Mouse (Mus musculus) embryonic facial prominence, embryonic 12.5 days (tissue): ENCODE measurements around the gene P2rx7. TPM values are rescaled to one million over a fixed set of nuclear protein-coding genes. Genes with fewer than 3 reads are reported as not detected.

ENCODE experiments used
- ATAC-seq: fragments of 200-750 bp; cut with Nextera tagmentation; 2 replicates; pipeline ENCODE4 v1.8.0; 2017; ENCODE audit not compliant: insufficient number of reproducible peaks, insufficient read depth, low FRiP score, low TSS enrichment
- H3K27ac ChIP-seq: fragments of 300-500 bp; sonication (generic); 2 replicates; pipeline ENCODE4 v1.5.1; 2016; ENCODE audit warnings: mild to moderate bottlenecking
- H3K27me3 ChIP-seq: fragments of 300-500 bp; sonication (generic); 2 replicates; pipeline ENCODE4 v1.6.1; 2016; ENCODE audit warnings: mild to moderate bottlenecking, moderate library complexity
- H3K36me3 ChIP-seq: fragments of 300-500 bp; sonication (generic); 2 replicates; pipeline ENCODE4 v1.6.1; 2016; ENCODE audit warnings: mild to moderate bottlenecking
- H3K4me1 ChIP-seq: fragments of 300-500 bp; sonication (generic); 2 replicates; pipeline ENCODE4 v1.6.1; 2016
- H3K4me2 ChIP-seq: fragments of 300-500 bp; sonication (generic); replicated peaks from 2 replicates; pipeline ENCODE4 v1.6.1; 2016; ENCODE audit warnings: mild to moderate bottlenecking, moderate library complexity
- H3K4me3 ChIP-seq: fragments of 300-500 bp; sonication (generic); 2 replicates; pipeline ENCODE4 v1.5.1; 2016; ENCODE audit warnings: mild to moderate bottlenecking
- H3K9ac ChIP-seq: fragments of 300-500 bp; sonication (generic); 2 replicates; pipeline ENCODE4 v1.6.1; 2016; ENCODE audit warnings: mild to moderate bottlenecking, moderate library complexity
- H3K9me3 ChIP-seq: fragments of 300-500 bp; sonication (generic); 2 replicates; pipeline ENCODE4 v1.6.1; 2016; ENCODE audit warnings: mild to moderate bottlenecking, moderate library complexity
- WGBS: fragments of 180-500 bp; shearing (Covaris S2); methylation state at CpG from one replicate; pipeline ENCODE4 v1.1.7; 2016; 5-methylcytosine and 5-hydroxymethylcytosine counted together
- polyA plus RNA-seq: library from polyadenylated mRNA; unstranded; fragments of >200 nt; fragmentation: Nextera tagmentation; extraction: Ambion mirVana; gene quantifications from 2 replicates; pipeline ENCODE4 v1.2.1, GENCODE M21; 2016

Gene P2rx7
- polyA plus RNA-seq, 1 experiment from 2014 or later: 0.96 TPM

GRCm38 (mm10) chr5:122708819-122709218, 65.1 kb downstream of the P2rx7 start:
- Histone ChIP-seq H3K9me3 (no peaks in the 10 kb centered on the region), H3K4me1 (peaks cover 5% of the 10 kb centered on the region), H3K9ac (no peak overlapping the region), H3K27ac (no peak overlapping the region), H3K4me2 (no peak overlapping the region), H3K4me3 (no peak overlapping the region), H3K36me3 (no peaks in the 10 kb centered on the region), H3K27me3 (no peaks in the 10 kb centered on the region)
- ATAC-seq: no peak
- WGBS: 71% methylated on average over 6 of the region's 6 CpGs

GRCm38 (mm10) chr5:122715723-122716122, 72.0 kb downstream of the P2rx7 start:
- WGBS: 72% methylated on average over 1 of the region's 1 CpGs
- no peaks in the 10 kb centered on the region for H3K9me3 ChIP-seq
- no peak overlapping the region for H3K4me3 ChIP-seq
- no peak for ATAC-seq
- no peaks in the 10 kb centered on the region for H3K4me1 ChIP-seq
- H3K4me2 ChIP-seq: no peak overlapping the region
- no peak overlapping the region for H3K27ac ChIP-seq
- no peaks in the 10 kb centered on the region for H3K27me3 ChIP-seq
- H3K36me3 ChIP-seq: no peaks in the 10 kb centered on the region
- no peak overlapping the region for H3K9ac ChIP-seq

GRCm38 (mm10) chr5:122716793-122717192, 73.1 kb downstream of the P2rx7 start:
- Histone ChIP-seq H3K9me3 (no peaks in the 10 kb centered on the region), H3K27me3 (no peaks in the 10 kb centered on the region), H3K4me2 (no peak overlapping the region), H3K4me1 (no peaks in the 10 kb centered on the region), H3K27ac (no peak overlapping the region), H3K4me3 (no peak overlapping the region), H3K36me3 (no peaks in the 10 kb centered on the region), H3K9ac (no peak overlapping the region)
- WGBS: 99% methylated on average over 2 of the region's 2 CpGs
- ATAC-seq: no peak

- Histone ChIP-seq H3K4me2 (no peak overlapping the region), H3K4me1 (no peaks in the 10 kb centered on the region), H3K27me3 (no peaks in the 10 kb centered on the region), H3K4me3 (no peak overlapping the region), H3K27ac (no peak overlapping the region), H3K9ac (no peak overlapping the region), H3K9me3 (no peaks in the 10 kb centered on the region), H3K36me3 (no peaks in the 10 kb centered on the region)
- WGBS: 80% methylated on average over 7 of the region's 7 CpGs
- no peak for ATAC-seq
These were observed 74.7 kb downstream of the P2rx7 start for GRCm38 (mm10) chr5:122718400-122718799.

- H3K4me3 ChIP-seq: no peak overlapping the region
- 96% methylated on average over 8 of the region's 8 CpGs for WGBS
- H3K4me2 ChIP-seq: no peak overlapping the region
- H3K4me1 ChIP-seq: no peaks in the 10 kb centered on the region
- no peaks in the 10 kb centered on the region for H3K9me3 ChIP-seq
- no peaks in the 10 kb centered on the region for H3K27me3 ChIP-seq
- H3K9ac ChIP-seq: no peak overlapping the region
- H3K27ac ChIP-seq: no peak overlapping the region
- no peaks in the 10 kb centered on the region for H3K36me3 ChIP-seq
- ATAC-seq: no peak
These were observed 75.5 kb downstream of the P2rx7 start for GRCm38 (mm10) chr5:122719168-122719567.

- WGBS: 91% methylated on average over 13 of the region's 13 CpGs
- Histone ChIP-seq H3K4me2 (no peak overlapping the region), H3K9ac (no peak overlapping the region), H3K4me3 (no peak overlapping the region), H3K36me3 (no peaks in the 10 kb centered on the region), H3K9me3 (no peaks in the 10 kb centered on the region), H3K27me3 (no peaks in the 10 kb centered on the region), H3K4me1 (no peaks in the 10 kb centered on the region), H3K27ac (no peak overlapping the region)
- ATAC-seq: no peak
These were observed 81.7 kb downstream of the P2rx7 start for GRCm38 (mm10) chr5:122725453-122725852.

- Histone ChIP-seq H3K4me3 (no peak overlapping the region), H3K27me3 (no peaks in the 10 kb centered on the region), H3K9ac (no peak overlapping the region), H3K9me3 (no peaks in the 10 kb centered on the region), H3K4me2 (no peak overlapping the region), H3K4me1 (no peaks in the 10 kb centered on the region), H3K27ac (no peak overlapping the region), H3K36me3 (no peaks in the 10 kb centered on the region)
- WGBS: 19% methylated on average over 7 of the region's 7 CpGs
- 0 out of 2 replicates have a peak, but pooled peaks have one; percentile 25 for ATAC-seq
These were observed 82.4 kb downstream of the P2rx7 start for GRCm38 (mm10) chr5:122726068-122726467.

- WGBS: 71% methylated on average over 5 of the region's 5 CpGs
- H3K27me3 ChIP-seq: no peaks in the 10 kb centered on the region
- H3K4me3 ChIP-seq: no peak overlapping the region
- H3K27ac ChIP-seq: no peak overlapping the region
- no peak overlapping the region for H3K4me2 ChIP-seq
- no peak for ATAC-seq
- no peaks in the 10 kb centered on the region for H3K36me3 ChIP-seq
- H3K9me3 ChIP-seq: no peaks in the 10 kb centered on the region
- H3K9ac ChIP-seq: peak overlapping the region; percentile 4; the same call in 1 of the 2 replicates
- 0 out of 2 replicates have a peak, but pooled peaks cover 3% of the 10 kb centered on the region for H3K4me1 ChIP-seq
These were observed 82.9 kb downstream of the P2rx7 start for GRCm38 (mm10) chr5:122726595-122726994.

- Histone ChIP-seq H3K27ac (no peak overlapping the region), H3K4me3 (no peak overlapping the region), H3K27me3 (no peaks in the 10 kb centered on the region), H3K9ac (no peak overlapping the region), H3K9me3 (no peaks in the 10 kb centered on the region), H3K4me2 (no peak overlapping the region), H3K4me1 (peaks cover 8% of the 10 kb centered on the region), H3K36me3 (no peaks in the 10 kb centered on the region)
- no peak for ATAC-seq
- 90% methylated on average over 7 of the region's 7 CpGs for WGBS
These were observed 83.4 kb downstream of the P2rx7 start for GRCm38 (mm10) chr5:122727096-122727495.

- no peaks in the 10 kb centered on the region for H3K36me3 ChIP-seq
- no peak overlapping the region for H3K9ac ChIP-seq
- H3K4me1 ChIP-seq: peaks cover 19% of the 10 kb centered on the region
- ATAC-seq: no peak
- no peak overlapping the region for H3K4me2 ChIP-seq
- no peak overlapping the region; the same call in 1 of the 2 replicates for H3K27ac ChIP-seq
- no peaks in the 10 kb centered on the region for H3K27me3 ChIP-seq
- 82% methylated on average over 10 of the region's 10 CpGs for WGBS
- H3K4me3 ChIP-seq: no peak overlapping the region
- H3K9me3 ChIP-seq: no peaks in the 10 kb centered on the region
These were observed 87.1 kb downstream of the P2rx7 start for GRCm38 (mm10) chr5:122730776-122731175.

GRCm38 (mm10) chr5:122731321-122731720, 87.6 kb downstream of the P2rx7 start:
- 66% methylated on average over 8 of the region's 8 CpGs for WGBS
- no peaks in the 10 kb centered on the region for H3K27me3 ChIP-seq
- H3K27ac ChIP-seq: peak overlapping the region; percentile 83
- no peak overlapping the region for H3K4me2 ChIP-seq
- no peak for ATAC-seq
- peaks cover 19% of the 10 kb centered on the region for H3K4me1 ChIP-seq
- H3K36me3 ChIP-seq: no peaks in the 10 kb centered on the region
- no peaks in the 10 kb centered on the region for H3K9me3 ChIP-seq
- H3K4me3 ChIP-seq: no peak overlapping the region
- H3K9ac ChIP-seq: no peak overlapping the region

- Histone ChIP-seq H3K4me1 (peaks cover 19% of the 10 kb centered on the region), H3K27me3 (no peaks in the 10 kb centered on the region), H3K4me2 (peak overlapping the region; percentile 14; the same call in 1 of the 2 replicates), H3K4me3 (no peak overlapping the region), H3K27ac (peak overlapping the region; percentile 83; the same call in 1 of the 2 replicates), H3K9me3 (no peaks in the 10 kb centered on the region), H3K36me3 (peaks cover 6% of the 10 kb centered on the region; the same call in 1 of the 2 replicates), H3K9ac (no peak overlapping the region)
- 22% methylated on average over 15 of the region's 15 CpGs for WGBS
- ATAC-seq: no peak
These were observed 88.4 kb downstream of the P2rx7 start for GRCm38 (mm10) chr5:122731991-122732673.
